Mouse (Mus musculus): Measurements from ENCODE around the gene Ifitm7.
"Not testable (repeated sequence)": the region's sequence is repeated elsewhere in the genome, so short reads cannot be mapped to it uniquely, and the experiment has no call there.

Ifitm7 gene

DNA sequence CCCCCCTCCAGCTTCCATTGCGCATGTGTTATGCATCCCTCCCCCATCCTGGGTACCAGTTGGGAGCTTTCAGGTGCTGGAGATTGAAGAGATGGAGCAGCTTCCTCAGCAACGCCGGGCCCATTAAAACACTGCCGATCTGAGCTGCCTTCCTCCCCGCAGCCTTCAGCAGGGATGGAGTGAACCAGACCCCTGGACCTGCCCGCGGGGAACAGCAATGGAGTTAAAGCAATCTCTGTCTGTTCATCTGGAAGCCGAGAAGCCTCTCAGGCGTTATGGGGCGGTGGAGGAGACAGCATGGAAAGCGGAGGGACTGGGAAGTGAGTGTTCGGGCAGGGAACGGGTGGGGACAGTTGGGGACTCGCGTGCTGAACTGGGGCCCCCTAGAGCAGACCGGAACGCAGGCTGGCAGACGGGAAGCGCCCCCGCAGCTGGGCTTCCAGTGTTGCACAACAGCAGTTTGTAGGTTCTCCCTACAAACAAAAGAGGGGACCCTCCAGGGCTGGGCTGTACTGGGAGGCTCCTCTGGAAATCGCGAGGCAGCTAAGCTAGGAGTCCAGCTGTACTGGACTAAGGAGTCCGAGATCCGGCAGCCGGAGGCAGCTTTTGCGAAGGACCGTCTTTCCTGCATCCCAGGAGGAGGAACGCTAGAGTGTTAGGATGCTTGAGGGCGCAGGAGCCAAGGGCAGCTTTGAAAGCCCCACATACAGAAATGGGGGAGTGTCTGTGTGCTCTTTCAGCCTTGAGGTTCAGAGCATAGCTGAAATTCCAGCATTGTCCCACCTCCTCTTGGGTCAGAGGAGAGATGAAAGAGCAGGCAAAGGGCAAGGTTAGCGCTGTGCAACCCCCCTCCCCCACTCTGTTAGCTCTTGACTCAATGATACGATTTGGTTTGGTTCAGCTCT, at the start of gene Ifitm7, which contains the start of gene 2900011O08Rik:
Gene Ifitm7, minus strand, starts transcription at position 315 of the 905 bp plus-strand sequence.
Gene 2900011O08Rik, plus strand, starts transcription at position 31 of the 905 bp plus-strand sequence.
- DNase-seq (ENCODE audit: low spot score) = no peak

GRCm38 (mm10) chr16:14033076-14033475, 46.4 kb upstream of the Ifitm7 start:
- DNase-seq (ENCODE audit: low spot score) = no peak

DNA sequence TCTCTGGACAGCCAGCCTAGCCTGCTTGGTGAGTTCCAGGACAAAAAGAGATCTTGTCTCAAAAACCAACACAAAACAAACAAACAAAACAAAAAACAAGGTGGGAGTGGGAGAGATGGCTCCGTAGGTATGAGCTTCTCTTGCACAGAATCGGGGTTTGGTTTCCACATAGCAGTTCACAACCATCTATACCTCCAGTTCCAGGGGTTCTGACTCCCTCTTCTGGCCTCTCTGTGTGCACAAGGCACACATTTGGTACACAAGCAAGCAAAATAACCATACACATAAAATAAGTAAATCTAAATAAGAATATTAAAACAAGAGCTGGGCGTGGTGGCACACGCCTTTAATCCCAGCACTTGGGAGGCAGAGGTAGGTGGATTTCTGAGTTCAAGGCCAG, 44.0 kb upstream of the Ifitm7 start:
- DNase-seq (ENCODE audit: low spot score) = no peak

DNA sequence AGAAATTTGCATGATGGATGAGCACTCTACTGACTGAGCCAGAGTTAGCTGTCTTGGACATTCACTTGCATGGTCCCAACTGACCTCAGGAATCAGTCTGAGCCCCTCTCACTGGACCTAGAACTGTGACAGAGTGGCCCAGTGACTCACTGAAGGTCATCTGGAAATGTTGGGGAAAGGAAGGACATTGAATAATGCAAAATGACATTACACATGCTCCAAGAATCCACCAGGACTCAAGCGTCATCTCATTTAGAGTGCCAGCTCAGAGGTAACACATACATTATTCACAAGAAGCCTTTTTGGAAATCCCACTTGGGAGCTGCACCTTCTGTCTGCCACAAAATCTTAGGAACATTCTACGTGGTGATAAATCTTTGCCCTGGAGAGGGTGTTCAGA, 43.2 kb upstream of the Ifitm7 start:
- DNase-seq (ENCODE audit: low spot score) = no peak

- DNase-seq (ENCODE audit: low spot score) = no peak
These were observed 42.4 kb upstream of the Ifitm7 start for GRCm38 (mm10) chr16:14029072-14029471.

- DNase-seq (ENCODE audit: low spot score) = no peak
These were observed 38.7 kb upstream of the Ifitm7 start for GRCm38 (mm10) chr16:14025091-14025990.

DNA sequence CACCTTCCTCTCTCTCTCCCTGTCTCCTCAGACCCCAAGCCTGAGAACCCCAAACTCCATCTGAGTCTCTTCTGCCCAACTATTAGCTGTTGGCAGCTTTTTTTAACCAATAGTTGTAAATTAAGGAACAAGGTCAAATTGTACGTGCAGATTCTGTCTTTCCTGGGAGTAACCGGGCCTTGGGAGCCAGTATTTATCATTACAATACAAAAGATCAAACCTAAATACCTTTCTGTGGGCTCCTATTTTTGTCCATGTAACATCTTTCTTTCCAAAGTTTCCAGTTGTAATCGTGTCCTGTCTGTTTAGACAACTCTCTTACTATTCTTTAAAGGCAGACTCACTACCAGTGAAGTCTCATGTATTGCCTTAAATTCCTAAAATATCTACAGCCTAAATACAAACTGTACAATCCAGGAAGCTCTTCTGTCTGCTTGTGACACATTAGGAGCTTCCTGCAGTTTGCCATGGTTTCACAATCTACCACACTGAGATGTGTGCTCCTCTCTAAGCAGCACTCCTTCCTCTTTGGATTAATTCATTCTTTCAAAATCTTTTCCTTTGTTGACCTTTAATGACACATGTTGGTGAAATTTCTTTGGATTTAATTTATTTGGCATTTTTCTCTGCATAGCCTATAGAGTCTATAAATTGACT, 34.6 kb upstream of the Ifitm7 start:
- DNase-seq (ENCODE audit: low spot score) = no peak

DNA sequence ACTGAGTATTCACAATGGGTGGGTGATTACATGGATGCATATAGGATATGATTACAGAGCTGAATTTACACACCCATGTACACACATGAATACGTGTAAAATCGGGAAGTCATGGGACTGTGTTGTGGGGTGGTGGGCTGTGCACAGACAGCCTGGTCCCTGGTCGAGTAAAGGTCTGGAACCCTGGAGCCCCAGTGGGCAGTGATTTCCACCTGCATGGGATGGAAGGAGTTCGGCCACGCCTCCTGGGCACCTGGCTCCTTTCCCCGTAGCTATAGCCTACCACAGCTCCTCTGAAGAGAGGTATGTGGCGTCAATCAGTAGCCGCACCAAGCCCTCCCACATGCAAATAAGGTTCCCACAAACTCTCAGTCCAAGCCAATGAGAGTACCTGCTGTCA, 30.6 kb upstream of the Ifitm7 start:
- DNase-seq (ENCODE audit: low spot score) = no peak

DNA sequence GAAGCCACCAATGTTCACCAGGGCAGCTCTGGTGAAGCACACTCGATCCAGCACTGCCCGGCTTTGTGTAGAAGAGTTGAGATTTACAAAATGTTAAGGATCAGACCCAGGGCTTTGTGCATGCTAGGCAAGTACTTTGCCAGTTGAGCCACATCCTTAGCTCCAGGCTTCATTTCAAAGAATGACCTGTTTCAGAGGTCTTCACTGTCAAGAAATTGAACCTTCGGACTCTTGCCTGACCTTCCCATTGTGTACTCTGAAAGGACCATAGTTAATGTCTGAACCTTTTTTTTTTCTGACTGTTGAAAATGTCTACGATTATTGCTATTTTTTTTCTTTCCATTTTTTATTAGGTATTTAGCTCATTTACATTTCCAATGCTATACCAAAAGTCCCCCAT, 23.3 kb upstream of the Ifitm7 start:
- no peak for DNase-seq (ENCODE audit: low spot score)

DNA sequence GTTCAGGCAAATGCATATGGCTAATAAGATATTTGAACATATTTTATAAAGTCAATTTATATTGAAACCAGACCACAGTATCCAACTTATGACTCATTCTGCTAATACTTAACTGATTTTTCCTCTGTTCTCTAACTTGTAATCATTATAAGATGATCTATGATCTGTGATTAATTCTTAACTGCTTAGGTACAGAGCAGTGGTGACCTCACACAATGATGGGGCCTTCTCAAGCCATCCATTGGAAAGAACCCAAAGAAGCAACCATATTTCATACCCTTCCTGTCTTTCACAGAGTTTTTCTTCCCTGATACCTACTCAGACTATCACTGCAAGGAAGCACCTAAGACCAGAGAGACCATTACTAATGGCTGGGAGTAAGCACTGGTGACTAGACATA, 22.0 kb upstream of the Ifitm7 start:
- DNase-seq (ENCODE audit: low spot score) = no peak

DNA sequence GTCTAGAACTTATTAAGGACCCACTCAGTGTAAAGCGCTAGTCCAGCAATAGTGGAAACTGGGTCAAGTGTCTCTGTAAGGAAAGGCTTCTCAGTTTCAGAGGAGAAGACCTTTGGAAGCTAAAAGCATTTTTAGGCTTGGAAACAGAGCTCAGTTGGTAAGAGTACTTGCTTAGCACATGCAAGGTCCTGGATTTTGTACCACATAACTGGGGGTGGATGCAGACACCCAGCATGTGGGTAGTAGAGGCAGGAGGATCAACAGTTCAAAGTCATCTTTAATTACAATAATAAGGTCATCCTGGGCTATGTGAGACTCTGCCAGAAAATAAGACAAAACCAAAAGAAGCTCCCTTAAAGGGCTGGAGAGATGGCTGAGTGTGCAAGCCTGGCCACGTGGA, 21.4 kb upstream of the Ifitm7 start:
- DNase-seq (ENCODE audit: low spot score) = no peak

DNA sequence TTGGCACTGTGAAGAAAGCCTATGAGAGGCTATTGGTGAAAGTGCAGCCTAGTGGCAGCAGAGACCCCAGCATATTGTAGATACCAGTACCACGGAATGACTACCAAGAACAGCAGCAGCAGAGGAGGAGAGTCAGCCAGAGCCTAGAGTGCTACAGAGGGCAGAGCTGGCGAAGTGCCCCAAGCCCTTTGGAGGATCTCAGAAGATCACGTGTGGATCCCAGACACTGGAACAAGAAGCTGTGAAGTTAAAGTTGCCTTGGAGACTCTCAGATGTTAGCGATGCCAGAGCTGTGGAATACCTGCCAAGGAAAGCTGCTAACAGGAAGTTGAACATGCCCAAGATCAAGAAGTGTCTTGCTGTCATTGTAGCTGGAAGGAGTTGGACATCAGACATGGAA, 18.6 kb upstream of the Ifitm7 start:
- no peak for DNase-seq (ENCODE audit: low spot score)

DNA sequence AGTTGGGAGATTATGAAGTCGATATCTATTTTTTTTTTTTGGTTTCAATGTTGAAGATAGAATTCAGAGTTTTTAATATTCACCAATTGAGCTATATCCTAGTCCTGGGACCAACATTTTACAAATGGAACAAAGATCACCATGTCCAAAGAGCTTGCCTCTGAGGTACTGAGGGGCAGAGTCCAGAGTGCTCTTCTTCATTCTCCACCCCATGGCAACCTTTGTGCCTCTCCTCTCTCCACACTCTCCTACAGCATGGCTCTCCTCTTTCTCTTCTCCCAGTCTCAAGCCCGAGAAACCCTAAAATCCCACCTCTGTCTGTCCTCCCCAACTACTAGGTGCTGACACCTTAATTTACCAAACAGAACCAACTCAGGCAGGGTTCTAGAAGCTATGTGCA, 18.0 kb upstream of the Ifitm7 start:
- DNase-seq (ENCODE audit: low spot score) = no peak

GRCm38 (mm10) chr16:14004170-14004569, 17.5 kb upstream of the Ifitm7 start:
- DNase-seq (ENCODE audit: low spot score) = no peak

DNA sequence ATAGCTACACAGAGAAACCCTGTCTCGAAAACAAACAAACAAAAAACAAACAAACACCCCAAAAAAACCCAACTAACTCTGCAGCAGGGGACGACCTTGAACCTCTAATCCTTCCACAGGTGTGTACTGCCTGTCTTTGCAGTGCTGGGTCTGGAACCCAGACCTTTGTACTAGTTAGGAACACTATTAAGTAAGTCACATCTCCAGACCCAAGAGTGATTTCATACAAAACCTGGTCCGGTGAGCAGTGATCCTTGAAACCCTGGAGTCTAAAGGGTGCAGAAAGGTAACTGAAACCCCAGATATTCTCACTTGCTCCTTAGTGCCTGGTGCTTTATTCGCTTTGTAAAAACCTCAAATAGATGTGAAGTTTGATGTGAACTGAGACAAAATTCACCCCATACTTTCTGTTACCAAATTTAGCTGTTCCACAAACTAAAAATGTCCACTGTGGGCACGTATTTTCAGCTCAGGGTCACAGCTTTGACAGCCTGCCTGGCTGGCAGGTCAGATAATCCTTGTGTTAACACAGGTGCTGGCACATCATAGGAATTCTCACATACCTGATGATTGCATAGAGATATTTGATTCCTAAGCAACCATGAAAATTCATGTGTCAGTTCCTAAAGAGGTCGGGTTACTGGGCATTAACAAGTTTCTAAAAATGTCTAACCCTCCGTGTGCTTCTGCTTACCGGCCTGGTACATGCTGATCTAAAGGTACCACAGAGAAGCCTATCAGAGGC, 16.9 kb upstream of the Ifitm7 start:
- no peak for DNase-seq (ENCODE audit: low spot score)

GRCm38 (mm10) chr16:13994502-13994901, 7.8 kb upstream of the Ifitm7 start:
- no peak for DNase-seq (ENCODE audit: low spot score)

GRCm38 (mm10) chr16:13994076-13994475, 7.4 kb upstream of the Ifitm7 start:
- DNase-seq (ENCODE audit: low spot score) = no peak

- DNase-seq (ENCODE audit: low spot score) = no peak
These were observed 6.0 kb upstream of the Ifitm7 start for GRCm38 (mm10) chr16:13992518-13993248.

DNA sequence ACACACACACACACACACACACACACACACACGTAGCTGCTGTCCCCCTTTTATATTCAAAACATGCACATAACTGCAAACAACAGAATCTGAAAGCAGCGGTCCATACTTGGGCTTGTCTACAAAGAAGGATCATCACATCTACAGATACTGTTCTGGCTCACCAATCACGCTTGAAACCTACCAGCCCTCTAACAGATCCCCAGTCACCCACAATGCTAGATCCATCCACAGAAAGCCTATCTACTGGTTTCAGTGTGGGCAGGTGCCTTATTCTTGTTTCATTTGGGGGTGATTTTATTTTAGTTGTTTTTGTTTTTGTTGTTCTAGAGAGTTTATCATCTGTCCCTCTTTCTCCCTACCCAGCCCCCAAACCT, 503 bp downstream of the Ifitm7 start:
- no peak for DNase-seq (ENCODE audit: low spot score)

- DNase-seq (ENCODE audit: low spot score) = no peak
These were observed 3.5 kb downstream of the Ifitm7 start for GRCm38 (mm10) chr16:13983161-13983560.

DNA sequence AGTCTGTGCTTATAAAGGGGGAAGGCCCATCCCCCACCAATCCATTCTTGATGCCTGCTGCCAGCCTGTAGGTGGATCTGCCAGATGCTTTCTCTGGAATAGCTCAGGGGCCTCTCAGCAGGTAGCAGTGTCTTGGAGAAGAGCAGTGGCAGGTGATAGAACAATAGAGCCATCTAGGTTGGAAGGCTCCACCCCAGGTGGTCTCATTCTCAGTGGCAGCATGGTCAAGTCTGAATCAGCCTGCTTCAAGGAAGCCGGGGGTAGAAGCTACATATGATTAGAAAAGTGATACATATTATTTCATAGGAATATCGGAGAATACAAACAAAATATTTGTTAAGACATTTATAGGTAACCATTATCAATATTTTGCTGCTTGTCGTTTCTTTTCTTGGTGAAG, 5.0 kb downstream of the Ifitm7 start:
- not testable (repeated sequence) for DNase-seq (ENCODE audit: low spot score)
